In the genomic region with DNA sequence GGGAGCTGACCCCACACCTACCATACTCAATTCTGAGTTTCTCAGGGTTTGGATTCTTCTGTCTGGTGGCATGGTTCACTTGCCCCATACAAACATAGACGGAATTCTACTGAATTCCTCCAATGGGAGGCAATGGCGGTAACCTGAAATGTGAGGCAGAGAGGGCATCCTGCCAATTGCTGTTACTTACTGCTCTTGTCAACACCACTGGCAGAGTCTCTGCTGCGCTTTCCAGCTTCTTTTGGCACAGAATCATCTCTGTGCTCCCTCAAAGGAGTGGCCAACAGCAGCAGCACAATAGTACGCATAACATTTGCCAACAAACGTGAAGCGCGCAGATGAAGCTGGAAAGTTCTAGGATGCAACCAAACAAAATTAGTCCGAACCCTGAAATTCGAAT, we compare ENCODE assay signal across 10 mouse cellular contexts. TPM values are rescaled to one million over a fixed set of nuclear protein-coding genes. Genes with fewer than 3 reads are reported as not detected.
DNase-seq lines count a peak whose midpoint lies in the region; ATAC-seq lines count a peak whose summit lies in the region.
"Had no signal": no experiment of that assay in that cellular context is flagged by ENCODE, and none has a peak within 500 bp of the region (broad histone marks: within the 10 kb centered on the region; RNA-seq: fewer than 3 reads in every experiment).

No protein-coding gene starts in this region.

- WGBS in hindbrain, embryonic 14.5 days: 64% methylated on average over 9 of the region's 9 CpGs
- WGBS in hindbrain, embryonic 12.5 days: 87% methylated on average over 9 of the region's 9 CpGs
- 54% methylated on average over 9 of the region's 9 CpGs for WGBS in embryonic facial prominence, embryonic 15.5 days

- no peak overlapping the region for H3K9ac ChIP-seq in hindbrain, embryonic 14.5 days
- H3K9ac ChIP-seq in hindbrain, embryonic 12.5 days: no peak overlapping the region
- no peak overlapping the region for H3K9ac ChIP-seq in embryonic facial prominence, embryonic 15.5 days

- no peaks in the 10 kb centered on the region for H3K27me3 ChIP-seq in hindbrain, embryonic 14.5 days (ENCODE audit: control insufficient read depth, insufficient read depth, low read length)
- no peaks in the 10 kb centered on the region for H3K27me3 ChIP-seq in hindbrain, embryonic 12.5 days
- no peaks in the 10 kb centered on the region for H3K27me3 ChIP-seq in embryonic facial prominence, embryonic 15.5 days
- H3K27me3 ChIP-seq: megakaryocyte, embryonic 14.5 days had no signal

- no peaks in the 10 kb centered on the region for H3K9me3 ChIP-seq in hindbrain, embryonic 14.5 days (ENCODE audit: control insufficient read depth, low read length)
- no peaks in the 10 kb centered on the region for H3K9me3 ChIP-seq in hindbrain, embryonic 12.5 days (replicated peaks)
- H3K9me3 ChIP-seq in embryonic facial prominence, embryonic 15.5 days (replicated peaks): no peaks in the 10 kb centered on the region
- H3K9me3 ChIP-seq: G1E had no signal

- H3K36me3 ChIP-seq in hindbrain, embryonic 14.5 days (replicated peaks; ENCODE audit: control insufficient read depth, insufficient read depth): no peaks in the 10 kb centered on the region
- H3K36me3 ChIP-seq in hindbrain, embryonic 12.5 days: no peaks in the 10 kb centered on the region
- no peaks in the 10 kb centered on the region for H3K36me3 ChIP-seq in embryonic facial prominence, embryonic 15.5 days
- H3K36me3 ChIP-seq: G1E had no signal

- 0 out of 2 replicates have a peak, but pooled peaks cover 4% of the 10 kb centered on the region for H3K4me1 ChIP-seq in hindbrain, embryonic 14.5 days (replicated peaks; ENCODE audit: control insufficient read depth, insufficient read depth, low read length)
- no peaks in the 10 kb centered on the region; the same call in 1 of the 2 replicates for H3K4me1 ChIP-seq in hindbrain, embryonic 12.5 days
- H3K4me1 ChIP-seq in embryonic facial prominence, embryonic 15.5 days: peaks cover 3% of the 10 kb centered on the region; the same call in 1 of the 2 replicates
- H3K4me1 ChIP-seq: megakaryocyte, embryonic 14.5 days had no signal

- no peak overlapping the region for H3K4me3 ChIP-seq in hindbrain, embryonic 14.5 days (replicated peaks; ENCODE audit: low read length)
- no peak overlapping the region for H3K4me3 ChIP-seq in hindbrain, embryonic 12.5 days
- H3K4me3 ChIP-seq in embryonic facial prominence, embryonic 15.5 days (replicated peaks): no peak overlapping the region
- H3K4me3 ChIP-seq: megakaryocyte, embryonic 14.5 days had no signal

- DNase-seq in hindbrain, embryonic 14.5 days (ENCODE audit: low spot score): peak; percentile 61
- peak; percentile 54 for DNase-seq in Muller cell, postnatal 12 days (ENCODE audit: inconsistent ontology term)
- peak; percentile 79 for DNase-seq in heart, postnatal 4 days
- DNase-seq in T-cell, adult 2 months (ENCODE audit: low spot score): no peak
- DNase-seq in spleen, postnatal 4 days (ENCODE audit: low spot score in 2 of 2): no peak

- ATAC-seq in hindbrain, embryonic 14.5 days (ENCODE audit: low FRiP score): peak; percentile 58; the same call in 1 of the 2 replicates
- no peak for ATAC-seq in hindbrain, embryonic 12.5 days (ENCODE audit: low FRiP score)
- ATAC-seq in embryonic facial prominence, embryonic 15.5 days (ENCODE audit: insufficient number of reproducible peaks, low FRiP score, low TSS enrichment, low read depth): peak; percentile 57; the same call in 1 of the 2 replicates
- ATAC-seq in inflammation-experienced regulatory T-cells, adult 6 months: no peak

- no peak overlapping the region for H3K27ac ChIP-seq in hindbrain, embryonic 14.5 days
- no peak overlapping the region for H3K27ac ChIP-seq in hindbrain, embryonic 12.5 days
- no peak overlapping the region for H3K27ac ChIP-seq in embryonic facial prominence, embryonic 15.5 days (replicated peaks)

- no peak overlapping the region for H3K4me2 ChIP-seq in hindbrain, embryonic 14.5 days (replicated peaks)
- H3K4me2 ChIP-seq in hindbrain, embryonic 12.5 days (replicated peaks): no peak overlapping the region
- no peak overlapping the region for H3K4me2 ChIP-seq in embryonic facial prominence, embryonic 15.5 days (replicated peaks)

RNA-seq across cellular contexts. Expression of a gene that starts 17.1 kb away (rescaled TPM):
- 11.7 and 12.2 TPM in 2 replicates for polyA plus RNA-seq in hindbrain, embryonic 14.5 days (2014; fragmentation: Nextera tagmentation; extraction: Ambion mirVana)
- polyA plus RNA-seq in hindbrain, embryonic 12.5 days (2016; fragmentation: Nextera tagmentation; extraction: Ambion mirVana): 10.9 and 11.1 TPM in 2 replicates
- 11.8 and 12.7 TPM in 2 replicates for polyA plus RNA-seq in embryonic facial prominence, embryonic 15.5 days (2015; fragmentation: Nextera tagmentation; extraction: Ambion mirVana)
- total RNA-seq in heart, postnatal 4 days (2021): 1 to 10 TPM; 4.6 to 5.0 TPM
- polyA plus RNA-seq in inflammation-experienced regulatory T-cells, adult 6 months (2017; shearing (Covaris generic)): 1 to 10 TPM in 2 of 3 experiments, under 1 TPM in 1; 0.66 to 3.4 (median 3.3) TPM

Comparison
In these comparisons a context has a peak if more than half of its experiments do, and no peak if none do; other contexts are left out.
1. ATAC-seq: peak in hindbrain, embryonic 14.5 days (single experiment) and embryonic facial prominence, embryonic 15.5 days (single experiment); none in hindbrain, embryonic 12.5 days (single experiment) and inflammation-experienced regulatory T-cells, adult 6 months (single experiment).
2. DNase-seq: peak in hindbrain, embryonic 14.5 days (single experiment), Muller cell, postnatal 12 days (single experiment) and heart, postnatal 4 days (single experiment); none in T-cell, adult 2 months (single experiment) and spleen, postnatal 4 days (0 of 2).